Mouse (Mus musculus) liver, adult 2 months (tissue): ENCODE measurements around the gene Zbtb20.

Experiments used
- CTCF ChIP-seq: fragments of 200-500 bp; IDR thresholded peaks from 2 replicates; pipeline ENCODE4 v1.5.1; 2011; ENCODE audit warnings: low read depth, low read length, control low read depth
- POLR2A ChIP-seq: fragments of 200-500 bp; IDR thresholded peaks from 2 replicates; pipeline ENCODE4 v1.6.1; 2011; ENCODE audit warnings: low read length, control low read depth; ENCODE audit not compliant: insufficient read depth; ENCODE audit errors: extremely low read depth

GRCm38 (mm10) chr16:43276764-43277163, 401.1 kb downstream of the Zbtb20 start:
- no peak for TF ChIP-seq POLR2A
- no peak for TF ChIP-seq CTCF
